Mouse (Mus musculus) kidney, embryonic 15.5 days (tissue): ENCODE measurements around the gene Pmfbp1. TPM values are rescaled to one million over a fixed set of nuclear protein-coding genes. Genes with fewer than 3 reads are reported as not detected.

Source experiments
- ATAC-seq: fragments of 200-750 bp; cut with Nextera tagmentation; replicated peaks from 2 replicates; pipeline ENCODE4 v1.8.0; 2017; ENCODE audit warnings: moderate TSS enrichment; ENCODE audit not compliant: low FRiP score
- H3K27ac ChIP-seq: fragments of 300-500 bp; sonication (generic); 2 replicates; pipeline ENCODE4 v1.5.1; 2015; ENCODE audit warnings: mild to moderate bottlenecking, inconsistent platforms
- H3K27me3 ChIP-seq: fragments of 300-500 bp; sonication (generic); 2 replicates; pipeline ENCODE4 v1.6.1; 2015; ENCODE audit warnings: inconsistent platforms
- H3K36me3 ChIP-seq: fragments of 300-500 bp; sonication (generic); 2 replicates; pipeline ENCODE4 v1.6.1; 2015; ENCODE audit warnings: inconsistent platforms
- H3K4me1 ChIP-seq: fragments of 300-500 bp; sonication (generic); 2 replicates; pipeline ENCODE4 v1.6.1; 2015; ENCODE audit warnings: inconsistent platforms
- H3K4me2 ChIP-seq: fragments of 300-500 bp; sonication (generic); 2 replicates; pipeline ENCODE4 v1.6.1; 2015; ENCODE audit warnings: moderate library complexity, mild to moderate bottlenecking, inconsistent platforms
- H3K4me3 ChIP-seq: fragments of 300-500 bp; sonication (generic); replicated peaks from 2 replicates; pipeline ENCODE4 v1.5.1; 2015; ENCODE audit warnings: mild to moderate bottlenecking, inconsistent platforms
- H3K9ac ChIP-seq: fragments of 300-500 bp; sonication (generic); 2 replicates; pipeline ENCODE4 v1.6.1; 2015; ENCODE audit warnings: mild to moderate bottlenecking, inconsistent platforms
- H3K9me3 ChIP-seq: fragments of 300-500 bp; sonication (generic); replicated peaks from 2 replicates; pipeline ENCODE4 v1.6.1; 2016; ENCODE audit warnings: inconsistent platforms
- WGBS: fragments of 180-500 bp; shearing (Covaris S2); methylation state at CpG from one replicate; pipeline ENCODE4 v1.1.7; 2015; ENCODE audit warnings: mixed read lengths; 5-methylcytosine and 5-hydroxymethylcytosine counted together
- polyA plus RNA-seq: library from polyadenylated mRNA; unstranded; fragments of >200 nt; fragmentation: Nextera tagmentation; extraction: Ambion mirVana; gene quantifications from 2 replicates; pipeline ENCODE4 v1.2.1, GENCODE M21; 2015

Gene Pmfbp1
- polyA plus RNA-seq, 1 experiment from 2014 or later, result 0.10 TPM

- no peak overlapping the region for H3K4me3 ChIP-seq
- H3K9me3 ChIP-seq, result no peaks in the 10 kb centered on the region
- no peaks in the 10 kb centered on the region for H3K4me1 ChIP-seq
- H3K27ac ChIP-seq, result no peak overlapping the region
- H3K27me3 ChIP-seq, result no peaks in the 10 kb centered on the region
- no peak overlapping the region for H3K9ac ChIP-seq
- H3K4me2 ChIP-seq, result no peak overlapping the region
- ATAC-seq, result no peak
- WGBS, result 77% methylated on average over 4 of the region's 4 CpGs
- peaks cover 9% of the 10 kb centered on the region; the same call in 1 of the 2 replicates for H3K36me3 ChIP-seq
Measured at GRCm38 (mm10) chr8:109576311-109576710, 82.5 kb downstream of the Pmfbp1 start.

GRCm38 (mm10) chr8:109578900-109579301 lies 85.1 kb downstream of the Pmfbp1 start, which contains the start of gene Hp:
Gene Hp (minus strand): TSS chr8:109579172.
- H3K36me3 ChIP-seq, result no peaks in the 10 kb centered on the region
- 33% methylated on average over 8 of the region's 8 CpGs for WGBS
- H3K27ac ChIP-seq, result no peak within 1 kb of the TSS

GRCm38 (mm10) chr8:109584293-109584692 lies 90.5 kb downstream of the Pmfbp1 start:
- H3K4me2 ChIP-seq, result no peak overlapping the region
- H3K9me3 ChIP-seq, result no peaks in the 10 kb centered on the region
- H3K4me1 ChIP-seq, result no peaks in the 10 kb centered on the region
- H3K27me3 ChIP-seq, result no peaks in the 10 kb centered on the region
- H3K36me3 ChIP-seq, result no peaks in the 10 kb centered on the region
- no peak overlapping the region for H3K9ac ChIP-seq
- H3K4me3 ChIP-seq, result no peak overlapping the region
- H3K27ac ChIP-seq, result no peak overlapping the region
- no peak for ATAC-seq
- 82% methylated on average over 4 of the region's 4 CpGs for WGBS

More at GRCm38 (mm10) chr8:109578900-109579301, 85.1 kb downstream of the Pmfbp1 start, which contains the start of gene Hp:
- Histone ChIP-seq H3K4me2 (no peak within 1 kb of the TSS), H3K4me1 (no peaks in the 10 kb centered on the region), H3K27me3 (no peaks in the 10 kb centered on the region), H3K9ac (no peak within 1 kb of the TSS), H3K4me3 (no peak within 1 kb of the TSS), H3K9me3 (no peaks in the 10 kb centered on the region)
- ATAC-seq, result no peak

GRCm38 (mm10) chr8:109584830-109585229 lies 91.0 kb downstream of the Pmfbp1 start:
- H3K27ac ChIP-seq, result no peak overlapping the region
- 81% methylated on average over 3 of the region's 3 CpGs for WGBS
- no peak for ATAC-seq
- no peak overlapping the region for H3K9ac ChIP-seq
- no peaks in the 10 kb centered on the region for H3K27me3 ChIP-seq
- H3K9me3 ChIP-seq, result no peaks in the 10 kb centered on the region
- H3K4me2 ChIP-seq, result no peak overlapping the region
- H3K36me3 ChIP-seq, result no peaks in the 10 kb centered on the region
- no peaks in the 10 kb centered on the region for H3K4me1 ChIP-seq
- H3K4me3 ChIP-seq, result no peak overlapping the region

- Histone ChIP-seq H3K4me2 (no peak overlapping the region), H3K4me3 (no peak overlapping the region), H3K27me3 (no peaks in the 10 kb centered on the region), H3K27ac (no peak overlapping the region), H3K9me3 (no peaks in the 10 kb centered on the region), H3K4me1 (no peaks in the 10 kb centered on the region), H3K9ac (no peak overlapping the region), H3K36me3 (no peaks in the 10 kb centered on the region)
- no peak for ATAC-seq
Measured at GRCm38 (mm10) chr8:109585652-109586051, 91.8 kb downstream of the Pmfbp1 start.

GRCm38 (mm10) chr8:109586972-109587504 lies 93.2 kb downstream of the Pmfbp1 start:
- 0 out of 2 replicates have a peak overlapping the region, but pooled peaks have one; percentile 37 for H3K27ac ChIP-seq
- peak; percentile 64 for ATAC-seq

GRCm38 (mm10) chr8:109590901-109591300 lies 97.1 kb downstream of the Pmfbp1 start:
- WGBS, result 87% methylated on average over 9 of the region's 9 CpGs

More at GRCm38 (mm10) chr8:109586972-109587504, 93.2 kb downstream of the Pmfbp1 start:
- Histone ChIP-seq H3K9me3 (no peaks in the 10 kb centered on the region), H3K27me3 (no peaks in the 10 kb centered on the region), H3K4me1 (no peaks in the 10 kb centered on the region), H3K9ac (no peak overlapping the region), H3K4me3 (no peak overlapping the region), H3K36me3 (peaks cover 6% of the 10 kb centered on the region), H3K4me2 (peak overlapping the region; percentile 7; the same call in 1 of the 2 replicates)
- 37% methylated on average over 7 of the region's 7 CpGs for WGBS

GRCm38 (mm10) chr8:109591367-109591766 lies 97.5 kb downstream of the Pmfbp1 start:
- WGBS, result 85% methylated on average over 3 of the region's 3 CpGs
- no peak overlapping the region for H3K4me3 ChIP-seq
- ATAC-seq, result no peak
- no peaks in the 10 kb centered on the region for H3K27me3 ChIP-seq
- no peaks in the 10 kb centered on the region for H3K9me3 ChIP-seq
- peaks cover 41% of the 10 kb centered on the region for H3K36me3 ChIP-seq
- no peak overlapping the region for H3K4me2 ChIP-seq
- no peak overlapping the region for H3K9ac ChIP-seq
- no peak overlapping the region for H3K27ac ChIP-seq
- H3K4me1 ChIP-seq, result no peaks in the 10 kb centered on the region

More at GRCm38 (mm10) chr8:109590901-109591300, 97.1 kb downstream of the Pmfbp1 start:
- Histone ChIP-seq H3K4me3 (no peak overlapping the region), H3K27ac (no peak overlapping the region), H3K27me3 (no peaks in the 10 kb centered on the region), H3K9ac (no peak overlapping the region), H3K4me2 (no peak overlapping the region), H3K36me3 (peaks cover 41% of the 10 kb centered on the region), H3K9me3 (no peaks in the 10 kb centered on the region), H3K4me1 (no peaks in the 10 kb centered on the region)
- no peak for ATAC-seq

- H3K9me3 ChIP-seq, result no peaks in the 10 kb centered on the region
- H3K4me3 ChIP-seq, result no peak overlapping the region
- H3K36me3 ChIP-seq, result peaks cover 41% of the 10 kb centered on the region
- no peak overlapping the region for H3K27ac ChIP-seq
- WGBS, result 91% methylated on average over 5 of the region's 5 CpGs
- no peaks in the 10 kb centered on the region for H3K27me3 ChIP-seq
- H3K4me1 ChIP-seq, result no peaks in the 10 kb centered on the region
- H3K9ac ChIP-seq, result no peak overlapping the region
- no peak overlapping the region for H3K4me2 ChIP-seq
- no peak for ATAC-seq
Measured at GRCm38 (mm10) chr8:109592164-109592563, 98.3 kb downstream of the Pmfbp1 start.

Other genes starting within 250 kb of the Pmfbp1 start
- gene Dhx38, start 71.8 kb downstream of the Pmfbp1 start, polyA plus RNA-seq, result 24.0 and 25.7 TPM in 2 replicates
- gene Txnl4b, start 71.9 kb downstream of the Pmfbp1 start, polyA plus RNA-seq, result 25.4 and 26.7 TPM in 2 replicates
- gene Hp, start 85.1 kb downstream of the Pmfbp1 start, polyA plus RNA-seq, result 5.7 and 6.0 TPM in 2 replicates
- 42.0 and 50.2 TPM in 2 replicates for gene Dhodh, start 114.6 kb downstream of the Pmfbp1 start, polyA plus RNA-seq
- gene Pkd1l3, start 120.5 kb downstream of the Pmfbp1 start, polyA plus RNA-seq, result 0.09 and 0.14 TPM in 2 replicates
- 136 and 141 TPM in 2 replicates for gene Ist1, start 199.2 kb downstream of the Pmfbp1 start, polyA plus RNA-seq
- gene Zfp821, start 211.5 kb downstream of the Pmfbp1 start, polyA plus RNA-seq, result 28.1 and 31.6 TPM in 2 replicates
- gene Atxn1l, start 243.7 kb downstream of the Pmfbp1 start, polyA plus RNA-seq, result 7.3 and 7.9 TPM in 2 replicates